Mouse (Mus musculus) retina, postnatal 7 days (tissue): ENCODE results near the gene Krt1.

Experiments used
- DNase-seq: peaks from one replicate; pipeline ENCODE4 v3.0.0-alpha.2; 2012; ENCODE audit warnings: low read depth, low spot score

Krt1 gene

DNA sequence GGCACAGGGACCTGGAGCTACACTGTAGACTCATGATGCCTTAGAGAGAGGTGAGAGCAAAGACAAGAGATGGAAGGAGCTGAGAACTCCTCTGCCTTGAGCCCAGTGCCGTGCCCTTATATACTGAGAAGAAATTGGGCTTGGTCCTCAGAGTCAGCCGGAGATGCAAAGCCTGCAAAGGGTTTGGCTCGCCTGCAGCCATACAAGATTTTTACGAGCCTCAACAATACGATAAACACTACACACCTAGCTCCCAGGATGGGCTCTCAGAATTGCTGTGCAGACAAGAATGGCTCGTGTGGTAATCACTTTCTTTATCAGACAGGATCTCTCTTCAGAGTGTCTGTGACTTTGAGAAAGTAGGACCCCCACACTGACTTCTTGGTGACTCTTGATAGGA is at the start of gene Krt1:
Krt1 (minus strand) TSS at position 101 of the 400 bp plus-strand sequence.
- DNase-seq = no peak

DNA sequence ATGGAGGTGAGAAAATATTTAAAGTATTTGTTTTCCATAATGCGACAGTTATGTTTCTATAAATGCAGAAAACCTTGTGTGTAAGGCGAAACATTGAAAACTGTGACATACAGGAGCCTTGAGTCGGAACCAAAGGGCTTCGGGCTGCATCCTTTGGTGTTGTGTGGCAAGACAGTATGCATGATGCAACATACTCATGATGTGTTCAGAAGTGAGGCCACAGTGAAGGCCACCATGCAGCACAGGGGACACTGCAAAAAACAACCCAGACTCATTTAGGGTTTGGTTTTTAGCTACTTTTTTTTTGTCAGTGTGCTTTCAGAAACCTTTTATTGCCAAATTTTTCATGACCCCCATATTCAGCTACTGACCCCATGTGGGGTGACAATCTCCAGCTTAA is 44.6 kb upstream of the Krt1 start:
- DNase-seq = no peak

DNA sequence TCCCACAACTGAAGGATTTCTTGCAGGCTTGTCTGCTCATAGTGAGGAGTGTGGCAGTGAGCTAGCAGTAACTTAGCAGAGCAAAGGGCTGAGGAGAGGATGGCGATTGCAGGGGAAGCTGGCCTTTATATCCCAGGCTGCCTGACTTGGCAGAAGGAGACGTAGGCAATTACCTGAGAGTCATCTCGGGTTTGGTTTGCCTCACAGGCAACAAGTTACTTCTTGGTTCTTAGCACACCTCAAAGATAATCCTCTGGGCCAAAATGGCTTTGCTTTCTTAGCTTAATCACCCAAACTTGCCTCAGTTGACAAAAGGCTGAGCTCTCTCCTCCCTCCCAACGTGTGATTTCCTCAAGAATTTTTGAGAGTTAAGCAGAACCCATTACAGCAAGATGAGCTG is 42.2 kb upstream of the Krt1 start, which contains the start of gene Krt76:
Krt76 (minus strand) TSS at position 101 of the 400 bp plus-strand sequence.
- no peak for DNase-seq

DNA sequence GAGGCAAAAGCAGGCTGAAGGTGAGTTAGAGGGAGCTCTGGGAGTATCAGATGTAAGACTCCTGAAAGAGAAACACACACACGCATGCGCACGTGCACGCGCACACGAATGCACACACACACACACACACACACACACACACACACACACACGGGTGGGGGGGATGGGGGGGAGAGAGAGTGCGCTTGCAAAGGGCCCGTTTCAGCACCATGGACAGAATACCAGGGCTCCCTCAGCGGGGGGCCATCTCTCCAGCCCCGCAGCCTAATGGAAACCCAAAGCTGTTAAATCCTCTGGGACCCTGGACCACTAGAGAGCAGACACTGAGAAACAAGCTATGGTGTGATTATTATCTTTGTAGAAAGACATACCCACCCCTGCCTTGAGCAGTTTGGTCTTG is 29.2 kb upstream of the Krt1 start:
- no peak for DNase-seq

DNA sequence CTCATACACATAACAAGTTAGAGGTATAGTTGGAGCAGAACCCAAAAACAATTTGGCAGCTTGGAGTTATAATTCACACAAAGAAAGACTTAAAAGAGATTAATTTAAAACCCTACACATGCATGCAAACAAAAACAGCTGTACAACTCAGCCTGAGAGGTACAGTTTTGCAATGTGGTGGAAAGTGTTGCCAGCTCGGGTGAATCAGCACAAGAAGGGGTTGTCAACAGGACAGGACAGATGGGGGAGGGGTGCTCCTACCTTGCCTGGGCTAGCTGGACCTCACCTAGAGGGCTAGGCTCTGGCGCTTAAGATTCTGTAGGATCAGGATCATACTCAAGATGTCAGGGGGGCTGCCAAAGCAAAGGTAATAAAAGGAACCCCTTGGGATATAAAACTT is 27.4 kb upstream of the Krt1 start:
- DNase-seq = no peak

DNA sequence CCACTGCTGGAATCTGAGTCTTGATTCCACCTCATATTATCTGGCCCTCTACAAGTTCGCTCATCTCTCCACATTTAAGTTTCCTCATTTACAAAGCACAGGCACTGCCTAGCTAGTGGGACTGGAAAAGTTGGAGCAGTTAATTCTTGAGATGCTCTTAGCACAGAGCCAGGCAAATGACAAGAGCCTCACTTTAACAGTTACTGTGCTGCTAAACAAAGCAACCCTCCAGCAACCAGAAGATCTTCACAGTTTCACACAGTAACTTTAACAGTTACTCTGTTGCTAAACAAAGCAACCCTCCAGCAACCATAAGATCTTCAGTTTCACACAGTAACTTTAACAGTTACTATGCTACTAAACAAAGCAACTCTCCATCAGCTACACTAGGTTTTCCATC is 23.8 kb upstream of the Krt1 start:
- no peak for DNase-seq

DNA sequence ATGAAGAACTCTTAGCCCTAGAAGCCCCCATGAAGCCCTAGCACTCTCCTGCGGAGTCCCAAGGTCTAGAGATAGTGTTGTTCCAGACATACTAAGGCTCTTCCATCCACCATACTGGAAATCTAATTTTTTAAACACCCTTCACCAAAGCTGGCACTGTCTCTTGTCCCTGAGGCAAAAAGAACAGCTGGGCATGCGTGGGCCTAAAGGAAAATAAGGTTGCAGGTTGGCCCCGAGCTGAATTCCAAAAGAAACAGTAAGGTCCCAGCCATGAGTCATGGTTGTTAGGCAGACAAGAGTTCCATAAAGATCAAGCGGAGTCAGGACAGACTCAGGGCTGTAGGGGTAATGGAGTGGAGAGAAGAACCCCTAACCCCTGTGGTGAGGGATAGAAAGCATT is 22.6 kb upstream of the Krt1 start:
- no peak for DNase-seq

DNA sequence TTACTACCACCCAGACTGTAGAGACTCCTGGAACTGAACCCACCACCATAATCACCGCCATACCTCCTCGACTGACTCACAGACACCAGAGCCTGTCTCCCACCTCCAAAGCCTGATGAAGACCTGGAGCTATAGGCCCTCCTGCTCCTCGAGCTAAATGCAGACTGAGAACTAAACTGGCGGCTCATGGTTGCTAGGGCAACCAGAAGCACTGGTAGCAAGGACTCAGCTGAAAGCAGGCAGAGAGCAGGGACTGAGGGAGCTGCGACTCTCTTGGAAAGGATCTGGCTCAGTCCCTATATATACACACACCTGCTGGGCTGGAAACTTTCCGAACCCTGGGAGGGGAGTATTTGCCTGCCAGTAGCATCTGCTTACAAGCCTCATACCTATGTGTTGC is 18.8 kb upstream of the Krt1 start, which contains the start of gene Krt77:
Krt77 (minus strand) TSS at position 275 of the 400 bp plus-strand sequence.
- no peak for DNase-seq

DNA sequence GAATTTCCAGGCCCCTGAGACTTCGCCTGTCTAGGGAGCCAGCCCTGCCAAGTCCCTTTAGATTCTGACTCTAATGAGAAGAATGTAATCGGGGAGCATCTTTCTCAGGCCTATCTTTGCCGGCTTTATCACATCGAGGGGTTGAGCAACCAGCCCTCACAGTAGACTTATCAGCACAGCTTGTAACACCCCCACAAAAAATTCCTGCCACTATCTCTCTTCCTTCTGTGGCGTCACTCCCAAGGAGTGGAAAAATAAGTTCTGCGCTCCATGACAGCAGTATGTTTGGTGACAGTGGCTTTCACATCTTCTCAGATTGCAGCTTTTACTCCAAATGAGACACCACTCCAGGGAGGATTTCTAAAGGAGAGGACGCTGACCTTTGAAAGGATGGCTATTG is 16.2 kb upstream of the Krt1 start:
- DNase-seq = no peak

DNA sequence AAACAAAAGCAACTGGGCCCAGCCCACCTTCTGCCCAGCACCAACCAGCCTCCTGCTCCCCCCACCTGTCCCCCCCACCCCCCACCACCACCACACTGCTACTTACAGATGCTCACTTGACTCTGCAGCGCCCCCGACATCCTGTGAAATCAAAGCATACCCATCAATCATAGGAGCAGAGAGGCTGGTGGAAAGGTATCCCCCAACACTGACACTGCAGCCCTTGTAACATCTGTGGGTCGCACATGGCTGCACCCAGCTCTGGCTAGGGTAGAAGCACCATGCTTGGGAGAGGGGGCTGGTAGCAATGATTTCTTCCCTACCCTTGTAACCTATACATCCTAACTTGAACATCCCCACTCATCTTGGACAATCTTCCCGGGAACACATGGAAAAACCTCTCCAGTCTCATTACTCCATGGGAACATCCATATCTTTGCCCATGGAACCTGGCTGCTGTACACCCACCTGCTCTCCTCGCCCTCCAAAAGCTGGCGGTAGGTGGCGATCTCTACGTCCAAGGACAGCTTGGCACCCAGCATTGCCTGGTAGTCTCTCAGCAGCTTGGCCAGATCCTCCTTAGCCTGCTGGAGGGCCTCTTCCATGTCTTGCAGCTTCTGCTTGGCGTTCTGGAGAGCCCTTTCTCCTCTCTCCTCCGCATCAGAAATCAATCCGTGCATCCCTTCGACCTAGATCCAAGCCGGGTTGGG is 10.0 kb upstream of the Krt1 start:
- DNase-seq = no peak

DNA sequence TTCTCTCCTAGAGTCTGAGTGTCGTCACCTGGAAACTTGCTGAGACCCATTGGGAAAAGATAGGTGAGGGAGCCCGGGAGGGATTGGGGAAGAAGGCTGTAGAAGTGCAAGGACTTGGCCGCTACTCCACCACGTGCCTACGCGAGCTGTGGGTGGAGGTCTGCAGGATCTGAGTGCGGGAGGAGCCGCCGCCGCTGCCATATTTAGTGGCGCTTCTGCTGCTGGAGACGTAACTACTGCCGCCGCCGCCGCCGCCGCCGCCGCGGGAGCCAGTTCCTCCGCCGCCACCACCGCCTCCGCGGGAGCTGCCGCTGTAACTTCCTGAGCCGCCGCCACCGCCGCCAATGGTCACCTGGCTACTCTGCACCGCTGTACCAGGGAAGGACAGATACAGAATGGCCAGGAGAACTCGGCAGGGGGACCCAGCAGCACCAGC is 9.2 kb upstream of the Krt1 start:
- DNase-seq = no peak

DNA sequence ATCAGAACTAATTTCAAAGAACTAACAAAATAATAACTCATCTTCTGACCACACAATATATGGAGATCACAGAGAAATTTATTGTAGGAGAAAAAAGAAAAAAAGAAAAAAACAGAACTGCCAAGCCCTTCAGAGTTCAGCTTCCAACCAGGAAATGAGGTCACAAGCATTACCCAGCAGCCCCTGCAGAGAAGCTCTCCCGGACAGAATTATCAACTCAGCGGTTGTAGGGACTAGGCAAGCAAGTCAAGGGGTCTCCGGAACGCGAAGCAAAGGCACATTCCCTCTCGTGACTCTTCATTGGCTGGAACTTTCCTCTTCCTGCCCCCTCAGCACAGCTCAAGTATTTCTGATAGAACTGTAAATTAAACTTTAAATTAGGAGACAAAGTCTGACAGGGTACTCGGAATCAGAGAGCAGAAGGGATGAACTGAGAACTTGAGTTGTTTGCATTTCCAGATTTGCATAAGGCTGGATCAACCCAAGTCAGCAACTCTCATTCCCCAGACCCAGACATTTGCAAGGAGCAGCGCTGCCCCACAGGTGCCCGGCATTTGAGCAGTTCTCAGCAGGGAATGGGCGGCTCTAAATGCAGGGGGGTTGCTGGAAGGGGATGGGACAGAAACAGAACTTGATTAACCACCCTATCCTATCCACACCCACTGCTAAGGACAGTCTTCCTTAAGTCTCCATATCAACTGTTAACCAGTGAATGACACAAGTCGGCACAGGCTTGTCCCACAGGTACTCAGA is 8.3 kb upstream of the Krt1 start:
- DNase-seq = no peak

DNA sequence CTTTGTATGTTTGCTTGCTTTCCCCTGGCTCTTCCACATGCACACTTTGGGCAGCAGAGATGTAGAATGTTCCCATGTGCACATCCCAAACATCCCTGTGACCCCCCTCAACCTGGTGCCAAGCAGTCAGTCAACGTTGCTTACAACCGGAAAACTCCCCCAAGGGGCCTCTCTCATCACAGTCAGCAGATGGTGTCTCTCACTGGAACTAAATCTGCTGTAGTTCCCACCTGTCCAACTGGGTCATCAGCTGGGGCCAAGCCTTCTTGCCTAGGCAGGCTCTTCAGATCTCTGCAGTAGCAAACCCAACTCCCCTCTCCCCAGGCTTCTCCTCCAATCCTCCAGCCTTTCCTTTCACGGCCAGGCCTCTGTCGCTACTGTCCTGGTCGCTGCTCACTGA is 6.1 kb upstream of the Krt1 start:
- DNase-seq = no peak

DNA sequence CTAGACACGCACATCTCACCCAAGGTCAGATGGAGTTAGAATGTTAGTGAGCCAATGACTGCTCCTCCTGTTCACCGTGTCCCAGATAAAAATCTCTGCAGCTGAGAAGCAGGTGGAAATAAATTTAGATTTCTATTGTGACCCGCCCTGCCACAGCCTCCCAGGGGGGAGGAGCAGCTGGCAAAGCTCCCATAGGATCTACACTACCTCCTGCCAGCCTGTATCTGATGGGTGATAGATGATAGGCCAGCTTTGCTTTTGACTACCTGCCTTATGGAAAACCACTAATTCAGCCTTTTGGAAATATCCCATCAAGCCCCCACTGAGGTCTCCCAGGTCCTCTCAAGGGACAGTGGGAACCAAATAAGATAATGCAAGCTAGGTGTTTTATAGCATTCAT is 5.1 kb upstream of the Krt1 start:
- no peak for DNase-seq

DNA sequence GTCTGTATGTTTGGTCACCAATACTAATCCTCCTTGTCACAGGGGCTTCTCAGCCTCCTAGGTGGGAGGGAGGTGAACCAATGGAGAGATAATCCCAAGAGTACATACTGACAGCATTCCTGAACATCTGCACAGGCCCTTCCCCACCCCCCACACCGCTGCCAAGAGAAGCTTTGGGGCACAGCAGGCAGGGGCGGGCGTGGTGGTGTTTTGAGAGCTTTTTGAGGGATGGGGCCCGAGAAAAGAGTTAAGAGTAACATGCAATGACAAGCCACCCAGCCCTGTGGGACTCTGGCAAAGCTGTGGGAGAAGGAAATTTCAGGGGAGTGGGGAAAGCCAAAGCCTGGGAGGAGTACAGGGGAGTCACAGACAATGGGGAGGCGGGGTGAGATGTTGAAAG is 3.7 kb upstream of the Krt1 start:
- no peak for DNase-seq

DNA sequence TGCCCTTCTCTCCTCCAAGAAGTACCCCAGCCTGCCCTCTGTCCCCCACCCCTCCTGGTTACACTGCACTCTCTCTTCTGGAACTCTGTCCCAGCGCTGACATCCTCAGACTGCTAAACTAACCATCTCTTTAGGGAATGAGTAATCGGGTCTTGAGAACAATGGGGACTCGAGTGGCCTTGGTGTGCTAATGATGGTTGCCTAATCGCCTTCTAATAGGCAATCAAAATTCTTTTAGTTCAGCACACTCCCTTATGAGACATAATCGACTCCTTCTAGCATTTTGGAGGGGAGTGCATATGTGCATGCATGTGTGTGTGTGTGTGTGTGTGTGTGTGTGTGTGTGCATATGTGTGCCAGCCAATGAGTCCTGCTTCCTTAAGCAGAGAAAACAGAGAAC is 2.0 kb upstream of the Krt1 start:
- no peak for DNase-seq

DNA sequence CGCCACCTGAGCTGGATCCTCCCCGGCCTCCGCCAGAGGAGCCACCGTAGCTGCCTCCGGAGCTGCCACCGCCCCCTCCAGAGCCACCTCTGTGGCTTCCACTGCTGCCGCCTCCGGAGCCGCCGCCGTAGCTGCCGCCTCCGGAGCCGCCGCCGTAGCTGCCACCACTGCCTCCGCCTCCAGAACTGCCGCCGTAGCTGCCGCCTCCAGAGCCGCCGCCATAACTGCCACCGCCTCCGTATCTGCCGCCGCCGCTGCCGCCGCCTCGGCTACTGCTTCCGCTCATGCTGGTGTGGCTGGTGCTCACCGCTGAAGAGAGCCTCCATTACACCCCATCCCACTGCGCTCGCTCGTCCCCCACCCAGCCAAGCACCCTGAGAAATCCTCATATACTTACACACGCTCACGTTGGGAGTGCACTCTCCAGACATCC is 4.6 kb downstream of the Krt1 start:
- DNase-seq = no peak

DNA sequence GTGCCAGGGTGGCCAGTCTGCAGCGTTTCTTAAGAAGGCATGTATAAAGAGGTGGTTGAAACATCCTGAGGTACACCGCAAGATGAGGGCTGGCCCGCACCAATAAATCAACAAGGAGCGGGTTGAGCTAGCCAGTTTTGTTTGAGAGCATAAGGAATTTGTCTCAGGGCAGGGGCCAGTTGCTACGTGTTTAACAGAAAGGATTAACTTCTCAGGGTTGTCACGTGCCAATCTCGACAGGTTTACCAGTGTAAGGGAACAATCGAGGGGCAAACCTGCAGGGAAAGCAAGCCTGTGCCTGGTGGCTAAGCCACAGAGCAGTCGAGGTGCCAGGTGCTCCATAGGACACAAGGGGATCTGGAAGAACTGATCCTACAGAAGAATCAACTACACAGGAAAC is 7.4 kb downstream of the Krt1 start:
- DNase-seq = no peak

DNA sequence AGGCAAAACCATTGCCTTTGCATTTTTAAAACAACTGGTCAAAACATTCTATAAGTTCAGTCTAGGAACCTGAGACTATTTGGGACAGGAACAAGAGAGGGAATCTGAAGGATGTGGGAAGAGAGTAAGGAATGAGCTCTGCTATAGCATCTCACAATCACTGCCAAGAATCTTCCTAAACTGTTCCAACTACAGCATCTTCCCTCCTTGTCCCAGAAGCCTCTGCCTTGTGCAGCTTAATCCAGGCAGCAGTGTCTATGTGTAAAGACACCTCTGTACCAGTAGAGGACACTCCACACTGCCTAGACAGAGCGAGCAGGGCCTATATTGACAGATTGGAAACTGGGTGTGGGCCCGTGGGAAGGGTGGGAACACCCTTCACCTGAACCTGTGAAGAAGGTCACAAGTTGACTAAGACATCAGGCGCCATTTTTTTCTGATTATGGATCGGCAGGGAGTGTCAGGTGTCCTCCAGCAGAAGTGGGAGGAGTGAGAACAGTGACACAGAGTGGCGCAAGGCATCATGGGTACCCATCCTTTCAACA is 15.7 kb downstream of the Krt1 start:
- DNase-seq = no peak

DNA sequence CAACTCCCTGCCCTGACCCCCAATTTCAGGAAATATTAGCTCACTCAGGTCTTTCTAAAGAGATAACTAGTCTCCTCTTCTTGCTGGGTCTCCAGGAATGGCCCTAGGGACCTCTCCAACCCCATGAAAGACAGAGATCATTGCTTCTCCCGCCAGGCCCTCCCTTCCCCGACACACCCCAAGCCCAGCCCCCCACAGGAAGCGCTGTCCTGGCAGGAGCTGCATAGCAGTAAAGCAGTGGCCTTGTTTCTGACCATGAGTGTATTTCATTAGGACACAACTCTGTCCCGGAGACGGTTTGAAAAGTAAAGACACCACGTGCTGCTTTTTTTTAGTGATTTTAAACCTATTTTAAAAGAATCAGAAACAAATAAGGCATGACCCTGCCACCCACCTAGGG is 17.5 kb downstream of the Krt1 start:
- DNase-seq = no peak

DNA sequence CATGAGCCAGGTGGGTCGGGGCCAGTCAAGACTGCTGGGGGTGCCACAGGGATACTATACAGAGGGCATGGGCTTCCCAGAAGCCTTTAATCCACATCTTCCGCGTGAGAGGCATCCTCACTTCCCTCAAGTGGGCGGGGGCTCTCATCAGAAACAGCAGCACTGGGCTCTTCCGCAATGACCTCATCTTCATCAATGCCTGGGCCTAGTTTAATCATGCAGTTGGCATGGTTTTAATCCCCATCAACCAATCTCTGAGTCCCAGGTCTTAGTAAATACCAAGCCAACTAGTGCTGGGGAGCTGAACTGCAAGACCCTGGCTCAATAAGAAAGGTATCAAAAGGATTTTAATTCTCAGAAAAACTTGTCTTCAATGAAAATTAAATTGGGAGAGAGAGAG is 21.2 kb downstream of the Krt1 start:
- no peak for DNase-seq

DNA sequence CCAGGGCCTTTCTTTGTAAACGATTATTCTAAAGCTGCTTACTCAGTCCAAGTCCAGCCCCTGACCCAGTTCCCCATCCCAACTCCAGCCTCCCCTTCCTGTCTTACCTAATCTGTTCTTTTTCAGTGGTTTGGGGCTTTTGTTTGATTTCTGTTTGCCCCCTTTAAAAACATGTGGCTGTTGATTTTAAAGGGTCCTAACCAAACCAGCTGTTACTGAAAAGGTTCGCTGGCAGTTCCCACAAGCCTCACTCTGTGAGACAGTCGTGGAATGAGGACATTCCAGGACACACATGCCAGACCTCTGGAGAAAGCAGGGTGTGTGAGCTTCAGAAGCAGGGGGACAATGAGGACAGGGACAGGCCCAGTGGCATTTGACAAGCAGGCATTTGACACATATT is 28.8 kb downstream of the Krt1 start:
- DNase-seq = no peak

DNA sequence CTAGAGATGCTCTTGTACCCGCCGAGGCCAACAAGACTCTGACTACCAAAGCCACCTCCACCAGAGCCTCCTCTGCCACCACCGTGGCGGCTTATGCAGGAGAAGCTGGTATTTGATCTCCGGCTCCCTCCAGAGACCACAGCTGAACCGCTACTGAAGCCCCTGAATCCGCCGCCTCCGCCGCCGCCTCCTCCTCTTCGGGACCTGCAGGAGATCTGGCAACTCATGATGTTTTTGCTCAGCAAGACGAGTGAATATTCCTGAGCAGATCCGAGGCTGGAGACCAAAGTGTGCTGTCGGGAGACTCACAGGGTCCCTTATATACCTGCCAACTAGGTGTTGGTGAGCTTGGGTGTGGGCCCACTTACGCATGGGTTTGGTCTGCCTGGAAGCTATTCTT is 32.7 kb downstream of the Krt1 start, which contains the start of gene Krt2:
Krt2 (minus strand) TSS at position 295 of the 400 bp plus-strand sequence.
- DNase-seq = no peak
